Mouse (Mus musculus) heart, adult 2 months (tissue): Measurements from ENCODE around the gene Cdkl3. TPM values are rescaled to one million over a fixed set of nuclear protein-coding genes. Genes with fewer than 3 reads are reported as not detected.
A peak's percentile ranks its signal among the peaks of the same experiment; 100 is the strongest.

ENCODE experiments used
- DNase-seq, 2 experiments: peaks; one replicate each; pipeline ENCODE4 v3.0.0; 2021
- H3K27ac ChIP-seq: fragments of 200-600 bp; 2 replicates; pipeline ENCODE4 v1.8.1; 2022
- H3K27me3 ChIP-seq: fragments of 200-500 bp; 2 replicates; pipeline ENCODE4 v1.6.1; 2012; ENCODE audit warnings: mild to moderate bottlenecking, low read length, inconsistent platforms, mixed read lengths; ENCODE audit not compliant: control insufficient read depth, insufficient read depth
- H3K36me3 ChIP-seq: fragments of 200-500 bp; 2 replicates; pipeline ENCODE4 v1.6.1; 2012; ENCODE audit warnings: low read length, inconsistent platforms; ENCODE audit not compliant: control insufficient read depth, insufficient read depth
- H3K4me1 ChIP-seq: fragments of 200-500 bp; 2 replicates; pipeline ENCODE4 v1.6.1; 2011; ENCODE audit warnings: low read length; ENCODE audit not compliant: control insufficient read depth, insufficient read depth
- H3K4me3 ChIP-seq: fragments of 200-600 bp; 2 replicates; pipeline ENCODE4 v1.8.1; 2022
- H3K79me2 ChIP-seq: fragments of 200-500 bp; replicated peaks from 2 replicates; pipeline ENCODE4 v1.6.1; 2012; ENCODE audit warnings: mild to moderate bottlenecking, inconsistent platforms, low read length, moderate library complexity, mixed read lengths; ENCODE audit not compliant: control insufficient read depth, insufficient read depth
- H3K9ac ChIP-seq: fragments of 200-500 bp; 2 replicates; pipeline ENCODE4 v1.6.1; 2012; ENCODE audit warnings: low read depth, mild to moderate bottlenecking, control low read depth, inconsistent platforms, low read length, mixed read lengths
- CTCF ChIP-seq: fragments of 200-600 bp; IDR thresholded peaks from 2 replicates; pipeline ENCODE4 v1.8.1; 2022; ENCODE audit warnings: antibody characterized with exemption, mild to moderate bottlenecking, moderate library complexity
- EP300 ChIP-seq: fragments of 200-500 bp; IDR thresholded peaks from 2 replicates; pipeline ENCODE4 v1.6.1; 2011; ENCODE audit warnings: low read depth, low read length, control low read depth; ENCODE audit not compliant: insufficient read depth
- POLR2A ChIP-seq: fragments of 200-500 bp; IDR thresholded peaks from 2 replicates; pipeline ENCODE4 v1.6.1; 2011; ENCODE audit warnings: mild to moderate bottlenecking, low read depth, low read length, control low read depth; ENCODE audit not compliant: insufficient read depth
- WGBS: fragments of 180-500 bp; shearing (Covaris S2); methylation state at CpG from one replicate; pipeline ENCODE4 v1.1.7; 2018; 5-methylcytosine and 5-hydroxymethylcytosine counted together
- intact Hi-C: fragments of 180-260 bp; cut with DNase I; formaldehyde crosslinking; loops from one replicate; pipeline ENCODE4 v1.15.1; 2025
- polyA plus RNA-seq: library from polyadenylated mRNA; depleted of rRNA; stranded (reverse); fragments of >200 nt; gene quantifications from 2 replicates; pipeline ENCODE4 v1.2.3, GENCODE M21; 2012
- total RNA-seq, 2 experiments: library from RNA; stranded (reverse); gene quantifications; 2 replicates each; pipeline ENCODE4 v1.2.3; 2021

Cdkl3 gene
- total and polyA plus RNA-seq, 3 experiments: 3.0 to 5.2 (median 4.6) TPM

DNA sequence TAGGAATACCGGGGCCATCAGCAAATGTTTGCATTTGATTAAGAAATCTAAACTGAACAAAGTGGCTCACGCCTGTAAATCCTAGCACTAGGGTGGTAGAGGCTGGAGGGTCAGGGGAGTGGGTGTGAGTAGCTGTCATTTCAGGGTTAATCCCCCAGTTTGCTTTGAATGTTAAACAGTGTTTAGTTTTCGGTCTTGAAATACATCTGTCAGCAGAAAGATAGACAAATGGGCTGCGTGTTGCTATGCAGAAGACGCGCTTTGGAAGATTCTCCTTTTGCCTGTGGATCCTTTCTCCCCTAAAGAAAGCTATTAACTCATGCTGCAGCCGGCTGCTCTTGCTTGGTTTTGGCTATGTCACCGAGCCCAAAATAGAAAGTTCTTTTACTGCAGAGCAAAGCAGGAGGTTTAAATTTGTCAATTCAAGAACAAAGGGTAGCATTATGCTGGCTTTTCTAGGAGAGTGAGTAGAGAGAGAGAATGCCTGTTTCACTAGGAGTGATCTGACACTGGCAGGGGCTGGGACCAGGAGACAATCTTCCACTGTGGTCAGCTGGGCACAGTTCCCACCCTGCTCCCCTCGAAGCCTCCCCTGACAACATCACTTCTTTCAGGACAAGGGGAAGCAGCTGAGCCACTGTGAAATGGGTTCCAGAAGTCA lies 82.3 kb downstream of the Cdkl3 start:
- 0 out of 2 replicates have a peak overlapping the region, but pooled peaks have one; percentile 1 for H3K4me3 ChIP-seq
- no peaks in the 10 kb centered on the region for H3K36me3 ChIP-seq
- no peak for DNase-seq
- H3K4me1 ChIP-seq: peaks cover 4% of the 10 kb centered on the region
- peak overlapping the region; percentile 26; the same call in 1 of the 2 replicates for H3K9ac ChIP-seq
- H3K27me3 ChIP-seq: no peaks in the 10 kb centered on the region
- TF ChIP-seq POLR2A (no peak), CTCF (no peak), EP300 (no peak)
- H3K27ac ChIP-seq: peak overlapping the region; percentile 56
- 36% methylated on average over 9 of the region's 9 CpGs for WGBS
- intact Hi-C loops: no loop called here
- H3K79me2 ChIP-seq: no peaks in the 10 kb centered on the region

- no peak for TF ChIP-seq EP300
- TF ChIP-seq POLR2A: no peak
- TF ChIP-seq CTCF: no peak
- no peak for DNase-seq
- H3K9ac ChIP-seq: no peak overlapping the region
- peak overlapping the region; percentile 41 for H3K27ac ChIP-seq
- no peaks in the 10 kb centered on the region for H3K27me3 ChIP-seq
- no peaks in the 10 kb centered on the region for H3K36me3 ChIP-seq
- H3K4me1 ChIP-seq: peaks cover 4% of the 10 kb centered on the region
- 32% methylated on average over 8 of the region's 8 CpGs for WGBS
- intact Hi-C loops: no loop called here
- no peak overlapping the region for H3K4me3 ChIP-seq
- no peaks in the 10 kb centered on the region for H3K79me2 ChIP-seq
Observed at GRCm38 (mm10) chr11:52089291-52089690, 85.3 kb downstream of the Cdkl3 start.

GRCm38 (mm10) chr11:52091261-52091660 lies 87.2 kb downstream of the Cdkl3 start:
- Histone ChIP-seq H3K27ac (no peak overlapping the region), H3K9ac (no peak overlapping the region), H3K4me3 (no peak overlapping the region), H3K4me1 (peaks cover 7% of the 10 kb centered on the region), H3K27me3 (no peaks in the 10 kb centered on the region), H3K36me3 (no peaks in the 10 kb centered on the region), H3K79me2 (no peaks in the 10 kb centered on the region)
- 90% methylated on average over 9 of the region's 9 CpGs for WGBS
- no peak for DNase-seq
- TF ChIP-seq EP300 (no peak), POLR2A (no peak), CTCF (no peak)
- intact Hi-C loops: no loop called here

GRCm38 (mm10) chr11:52094568-52094967 lies 90.5 kb downstream of the Cdkl3 start:
- intact Hi-C loops: no loop called here
- Histone ChIP-seq H3K36me3 (peaks cover 2% of the 10 kb centered on the region), H3K27ac (peak overlapping the region; percentile 56), H3K27me3 (no peaks in the 10 kb centered on the region), H3K4me1 (peaks cover 11% of the 10 kb centered on the region), H3K4me3 (no peak overlapping the region), H3K79me2 (peaks cover 2% of the 10 kb centered on the region), H3K9ac (no peak overlapping the region)
- WGBS: 16% methylated on average over 5 of the region's 5 CpGs
- TF ChIP-seq EP300 (no peak), POLR2A (no peak), CTCF (no peak)
- peak in 1 of 2 experiments; percentile 14 for DNase-seq

GRCm38 (mm10) chr11:52097016-52097415 lies 93.0 kb downstream of the Cdkl3 start:
- Histone ChIP-seq H3K27me3 (no peaks in the 10 kb centered on the region), H3K4me3 (no peak overlapping the region), H3K4me1 (peaks cover 19% of the 10 kb centered on the region), H3K27ac (no peak overlapping the region; the same call in 1 of the 2 replicates), H3K36me3 (peaks cover 20% of the 10 kb centered on the region), H3K9ac (no peak overlapping the region), H3K79me2 (peaks cover 10% of the 10 kb centered on the region)
- no peak for TF ChIP-seq CTCF
- no peak for TF ChIP-seq POLR2A
- no peak for TF ChIP-seq EP300
- DNase-seq: no peak
- intact Hi-C loops: no loop called here
- 70% methylated on average over 3 of the region's 3 CpGs for WGBS

- intact Hi-C loops: no loop called here
- DNase-seq: peak in 1 of 2 experiments; percentile 14
- no peak for TF ChIP-seq CTCF
- Histone ChIP-seq H3K4me3 (no peak overlapping the region), H3K27me3 (no peaks in the 10 kb centered on the region), H3K9ac (no peak overlapping the region), H3K79me2 (peaks cover 10% of the 10 kb centered on the region), H3K27ac (peak overlapping the region; percentile 98), H3K4me1 (peaks cover 19% of the 10 kb centered on the region), H3K36me3 (peaks cover 24% of the 10 kb centered on the region)
- 48% methylated on average over 2 of the region's 2 CpGs for WGBS
Observed at GRCm38 (mm10) chr11:52097596-52097995, 93.6 kb downstream of the Cdkl3 start.
